Mouse (Mus musculus): ENCODE measurements around the gene Myo18a. TPM values are rescaled to one million over a fixed set of nuclear protein-coding genes. Genes with fewer than 3 reads are reported as not detected.

Myo18a gene
- total RNA-seq, 2 experiments from 2014 or later = 252 to 259 TPM

GRCm38 (mm10) chr11:77766351-77767001 lies 3.4 kb downstream of the Myo18a start:
- intact Hi-C loops (cut with DNase I) = no loop called here
- peak; percentile 69 for DNase-seq

GRCm38 (mm10) chr11:77769496-77769895 lies 6.5 kb downstream of the Myo18a start:
- no peak for DNase-seq
- intact Hi-C loops (cut with DNase I) = no loop called here

- intact Hi-C loops (cut with DNase I) = no loop called here
- DNase-seq = no peak
Measured at GRCm38 (mm10) chr11:77770346-77770745, 7.3 kb downstream of the Myo18a start.

GRCm38 (mm10) chr11:77771879-77772713 lies 9.1 kb downstream of the Myo18a start:
- intact Hi-C loops (cut with DNase I) = no loop called here
- DNase-seq = no peak

GRCm38 (mm10) chr11:77775701-77776400 lies 12.8 kb downstream of the Myo18a start:
- no peak for DNase-seq
- intact Hi-C loops (cut with DNase I) = no loop called here

GRCm38 (mm10) chr11:77777436-77777835 lies 14.4 kb downstream of the Myo18a start:
- no peak for DNase-seq
- intact Hi-C loops (cut with DNase I) = no loop called here

GRCm38 (mm10) chr11:77777937-77778336 lies 14.9 kb downstream of the Myo18a start:
- intact Hi-C loops (cut with DNase I) = no loop called here
- no peak for DNase-seq

- intact Hi-C loops (cut with DNase I) = no loop called here
- peak in 1 of 2 experiments; percentile 32 for DNase-seq
Measured at GRCm38 (mm10) chr11:77779240-77779639, 16.2 kb downstream of the Myo18a start.

GRCm38 (mm10) chr11:77781088-77781487 lies 18.0 kb downstream of the Myo18a start:
- intact Hi-C loops (cut with DNase I) = no loop called here
- DNase-seq = peak in 1 of 2 experiments; percentile 38

GRCm38 (mm10) chr11:77782104-77782815 lies 19.2 kb downstream of the Myo18a start:
- intact Hi-C loops (cut with DNase I) = no loop called here
- DNase-seq = no peak

GRCm38 (mm10) chr11:77783211-77783746 lies 20.2 kb downstream of the Myo18a start:
- DNase-seq = no peak
- intact Hi-C loops (cut with DNase I) = no loop called here

GRCm38 (mm10) chr11:77783747-77784646 lies 21.0 kb downstream of the Myo18a start:
- intact Hi-C loops (cut with DNase I) = no loop called here
- DNase-seq = peak in 1 of 2 experiments; percentile 53

GRCm38 (mm10) chr11:77784894-77785293 lies 21.8 kb downstream of the Myo18a start:
- intact Hi-C loops (cut with DNase I) = no loop called here
- no peak for DNase-seq

- intact Hi-C loops (cut with DNase I) = no loop called here
Measured at GRCm38 (mm10) chr11:77785396-77785767, 22.3 kb downstream of the Myo18a start.

GRCm38 (mm10) chr11:77785768-77786561 lies 22.9 kb downstream of the Myo18a start:
- intact Hi-C loops (cut with DNase I) = no loop called here
- peak in 1 of 2 experiments; percentile 59 for DNase-seq

More at GRCm38 (mm10) chr11:77785396-77785767, 22.3 kb downstream of the Myo18a start:
- no peak for DNase-seq

- intact Hi-C loops (cut with DNase I) = no loop called here
- DNase-seq = no peak
Measured at GRCm38 (mm10) chr11:77787707-77788106, 24.7 kb downstream of the Myo18a start, which contains the start of gene Gm10277. Gm10277 (minus strand) TSS chr11:77787747.

- intact Hi-C loops (cut with DNase I) = no loop called here
- no peak for DNase-seq
Measured at GRCm38 (mm10) chr11:77789512-77789911, 26.5 kb downstream of the Myo18a start.

- no peak for DNase-seq
- intact Hi-C loops (cut with DNase I) = loop anchor here (5.0 to 10.0 kb wide), 2 partner anchors 103 to 285 kb away; partner anchors contain the start of gene Nufip2
Measured at GRCm38 (mm10) chr11:77790286-77790685, 27.2 kb downstream of the Myo18a start.

Data from heart, postnatal 14 days (tissue).